Mouse (Mus musculus): Measurements from ENCODE around the gene Slc46a1. TPM values are rescaled to one million over a fixed set of nuclear protein-coding genes. Genes with fewer than 3 reads are reported as not detected.

Gene Slc46a1
- polyA plus RNA-seq, 1 experiment from 2014 or later: 20.5 TPM

- 79% methylated on average over 5 of the region's 5 CpGs for WGBS (ENCODE audit: insufficient replicate concordance)
- no peak overlapping the region for H3K9ac ChIP-seq (replicated peaks)
- no peaks in the 10 kb centered on the region for H3K27me3 ChIP-seq (ENCODE audit: insufficient read depth, low read length)
- no peaks in the 10 kb centered on the region for H3K36me3 ChIP-seq (replicated peaks; ENCODE audit: insufficient read depth, low read length)
- TF ChIP-seq CTCF (IDR thresholded peaks at IDR 0.05; ENCODE audit: low read depth): no peak
- TF ChIP-seq EP300 (IDR thresholded peaks at IDR 0.05; ENCODE audit: low read depth): no peak
- no peak for ATAC-seq
- no peak overlapping the region for H3K4me2 ChIP-seq (ENCODE audit: low read depth, low read length)
- H3K4me1 ChIP-seq (ENCODE audit: insufficient read depth): peaks cover 25% of the 10 kb centered on the region
- no peak overlapping the region for H3K4me3 ChIP-seq (ENCODE audit: low read depth, low read length)
- no peak overlapping the region for H3K27ac ChIP-seq (ENCODE audit: low read depth)
- H3K9me3 ChIP-seq (ENCODE audit: low read length): no peaks in the 10 kb centered on the region
- no peak for DNase-seq
These were observed 2.8 kb upstream of the Slc46a1 start for GRCm38 (mm10) chr11:78462669-78463068.

- TF ChIP-seq CTCF (IDR thresholded peaks at IDR 0.05; ENCODE audit: low read depth) (no peak), EP300 (IDR thresholded peaks at IDR 0.05; ENCODE audit: low read depth) (no peak)
- Histone ChIP-seq H3K4me2 (ENCODE audit: low read depth, low read length) (no peak overlapping the region), H3K27me3 (ENCODE audit: insufficient read depth, low read length) (no peaks in the 10 kb centered on the region), H3K27ac (ENCODE audit: low read depth) (no peak overlapping the region), H3K4me3 (ENCODE audit: low read depth, low read length) (no peak overlapping the region), H3K9ac (replicated peaks) (no peak overlapping the region), H3K9me3 (ENCODE audit: low read length) (no peaks in the 10 kb centered on the region), H3K36me3 (replicated peaks; ENCODE audit: insufficient read depth, low read length) (no peaks in the 10 kb centered on the region), H3K4me1 (ENCODE audit: insufficient read depth) (peaks cover 25% of the 10 kb centered on the region)
- no peak for ATAC-seq
- 55% methylated on average over 13 of the region's 13 CpGs for WGBS (ENCODE audit: insufficient replicate concordance)
- DNase-seq: no peak
These were observed 2.0 kb upstream of the Slc46a1 start for GRCm38 (mm10) chr11:78463286-78464036.

GRCm38 (mm10) chr11:78465116-78465515 is 381 bp upstream of the Slc46a1 start:
- H3K4me2 ChIP-seq (ENCODE audit: low read depth, low read length): peak overlapping the region; percentile 81
- H3K27me3 ChIP-seq (ENCODE audit: insufficient read depth, low read length): no peaks in the 10 kb centered on the region
- no peak for TF ChIP-seq EP300 (IDR thresholded peaks at IDR 0.05; ENCODE audit: low read depth)
- TF ChIP-seq CTCF (IDR thresholded peaks at IDR 0.05; ENCODE audit: low read depth): no peak
- no peaks in the 10 kb centered on the region for H3K36me3 ChIP-seq (replicated peaks; ENCODE audit: insufficient read depth, low read length)
- 48% methylated on average over 9 of the region's 9 CpGs for WGBS (ENCODE audit: insufficient replicate concordance)
- peak overlapping the region; percentile 63; the same call in 1 of the 2 replicates for H3K4me3 ChIP-seq (ENCODE audit: low read depth, low read length)
- no peaks in the 10 kb centered on the region for H3K9me3 ChIP-seq (ENCODE audit: low read length)
- DNase-seq (no peak), ATAC-seq (no peak)
- H3K9ac ChIP-seq (replicated peaks): no peak overlapping the region
- H3K4me1 ChIP-seq (ENCODE audit: insufficient read depth): peaks cover 25% of the 10 kb centered on the region
- H3K27ac ChIP-seq (ENCODE audit: low read depth): no peak overlapping the region

GRCm38 (mm10) chr11:78466242-78466912 is 880 bp downstream of the Slc46a1 start:
- peaks cover 25% of the 10 kb centered on the region for H3K4me1 ChIP-seq (ENCODE audit: insufficient read depth)
- H3K27me3 ChIP-seq (ENCODE audit: insufficient read depth, low read length): no peaks in the 10 kb centered on the region
- H3K4me3 ChIP-seq (ENCODE audit: low read depth, low read length): peak overlapping the region; percentile 63
- no peaks in the 10 kb centered on the region for H3K36me3 ChIP-seq (replicated peaks; ENCODE audit: insufficient read depth, low read length)
- ATAC-seq: 0 out of 2 replicates have a peak, but pooled peaks have one; percentile 16
- H3K4me2 ChIP-seq (ENCODE audit: low read depth, low read length): peak overlapping the region; percentile 81
- WGBS (ENCODE audit: insufficient replicate concordance): 67% methylated on average over 23 of the region's 23 CpGs
- H3K27ac ChIP-seq (ENCODE audit: low read depth): peak overlapping the region; percentile 82; the same call in 1 of the 2 replicates
- TF ChIP-seq CTCF (IDR thresholded peaks at IDR 0.05; ENCODE audit: low read depth) (no peak), EP300 (IDR thresholded peaks at IDR 0.05; ENCODE audit: low read depth) (no peak)
- H3K9ac ChIP-seq (replicated peaks): peak overlapping the region; percentile 65
- peak; percentile 18 for DNase-seq
- H3K9me3 ChIP-seq (ENCODE audit: low read length): no peaks in the 10 kb centered on the region

GRCm38 (mm10) chr11:78467515-78467914 is 2.0 kb downstream of the Slc46a1 start:
- no peak overlapping the region for H3K4me3 ChIP-seq (ENCODE audit: low read depth, low read length)
- no peaks in the 10 kb centered on the region for H3K9me3 ChIP-seq (ENCODE audit: low read length)
- H3K9ac ChIP-seq (replicated peaks): no peak overlapping the region
- no peak for DNase-seq
- TF ChIP-seq EP300 (IDR thresholded peaks at IDR 0.05; ENCODE audit: low read depth) (no peak), CTCF (IDR thresholded peaks at IDR 0.05; ENCODE audit: low read depth) (no peak)
- WGBS (ENCODE audit: insufficient replicate concordance): 61% methylated on average over 7 of the region's 7 CpGs
- peaks cover 25% of the 10 kb centered on the region for H3K4me1 ChIP-seq (ENCODE audit: insufficient read depth)
- no peak overlapping the region for H3K27ac ChIP-seq (ENCODE audit: low read depth)
- no peak overlapping the region for H3K4me2 ChIP-seq (ENCODE audit: low read depth, low read length)
- no peaks in the 10 kb centered on the region for H3K27me3 ChIP-seq (ENCODE audit: insufficient read depth, low read length)
- no peak for ATAC-seq
- H3K36me3 ChIP-seq (replicated peaks; ENCODE audit: insufficient read depth, low read length): no peaks in the 10 kb centered on the region

GRCm38 (mm10) chr11:78467932-78468331 is 2.4 kb downstream of the Slc46a1 start:
- Histone ChIP-seq H3K27me3 (ENCODE audit: insufficient read depth, low read length) (no peaks in the 10 kb centered on the region), H3K9ac (replicated peaks) (no peak overlapping the region), H3K4me2 (ENCODE audit: low read depth, low read length) (no peak overlapping the region), H3K9me3 (ENCODE audit: low read length) (no peaks in the 10 kb centered on the region), H3K4me3 (ENCODE audit: low read depth, low read length) (no peak overlapping the region), H3K27ac (ENCODE audit: low read depth) (no peak overlapping the region), H3K36me3 (replicated peaks; ENCODE audit: insufficient read depth, low read length) (no peaks in the 10 kb centered on the region), H3K4me1 (ENCODE audit: insufficient read depth) (peaks cover 25% of the 10 kb centered on the region)
- no peak for TF ChIP-seq EP300 (IDR thresholded peaks at IDR 0.05; ENCODE audit: low read depth)
- no peak for TF ChIP-seq CTCF (IDR thresholded peaks at IDR 0.05; ENCODE audit: low read depth)
- DNase-seq (no peak), ATAC-seq (no peak)
- 32% methylated on average over 3 of the region's 3 CpGs for WGBS (ENCODE audit: insufficient replicate concordance)
